Comparison of ENCODE assay signal across 17 mouse cellular contexts in genomic region chr1:73940491-73941204, GRCm38 (mm10).
DNase-seq lines count a peak whose midpoint lies in the region; ATAC-seq lines count a peak whose summit lies in the region.
"Had no signal": no experiment of that assay in that cellular context is flagged by ENCODE, and none has a peak within 500 bp of the region (broad histone marks: within the 10 kb centered on the region; RNA-seq: fewer than 3 reads in every experiment).

No protein-coding gene starts in this region.

- peaks cover 87% of the 10 kb centered on the region for H3K4me1 ChIP-seq in heart, embryonic 16.5 days (ENCODE audit: control insufficient read depth, insufficient read depth, low read length)
- H3K4me1 ChIP-seq in heart, embryonic 11.5 days (ENCODE audit: control insufficient read depth, insufficient read depth, low read length): peaks cover 62% of the 10 kb centered on the region
- H3K4me1 ChIP-seq in hindbrain, embryonic 16.5 days (ENCODE audit: control insufficient read depth, insufficient read depth, low read depth, low read length): no peaks in the 10 kb centered on the region; the same call in 1 of the 2 replicates

- H3K4me2 ChIP-seq in heart, embryonic 16.5 days (ENCODE audit: low read depth, low read length): no peak overlapping the region
- no peak overlapping the region for H3K4me2 ChIP-seq in heart, embryonic 11.5 days
- no peak overlapping the region for H3K4me2 ChIP-seq in hindbrain, embryonic 16.5 days (ENCODE audit: low read length)
- H3K4me2 ChIP-seq: hindbrain, embryonic 12.5 days; liver, embryonic 13.5 days; lung, embryonic 15.5 days; midbrain, embryonic 15.5 days had no signal

- peak overlapping the region; percentile 16; the same call in 1 of the 2 replicates for H3K27ac ChIP-seq in heart, embryonic 16.5 days (ENCODE audit: low read length)
- H3K27ac ChIP-seq in heart, embryonic 11.5 days (ENCODE audit: low read depth, low read length): no peak overlapping the region
- H3K27ac ChIP-seq in hindbrain, embryonic 16.5 days (ENCODE audit: low read depth, low read length): no peak overlapping the region
- H3K27ac ChIP-seq: forebrain, embryonic 10.5 days; hindbrain, embryonic 12.5 days; kidney, postnatal 0 days; liver, embryonic 13.5 days; lung, embryonic 15.5 days; midbrain, embryonic 15.5 days had no signal

- H3K9me3 ChIP-seq in heart, embryonic 16.5 days (replicated peaks; ENCODE audit: control insufficient read depth, low read length): no peaks in the 10 kb centered on the region
- no peaks in the 10 kb centered on the region for H3K9me3 ChIP-seq in heart, embryonic 11.5 days (replicated peaks; ENCODE audit: control insufficient read depth, low read length)
- no peaks in the 10 kb centered on the region for H3K9me3 ChIP-seq in hindbrain, embryonic 16.5 days (ENCODE audit: control insufficient read depth, low read length)
- H3K9me3 ChIP-seq: forebrain, embryonic 10.5 days; hindbrain, embryonic 12.5 days; liver, embryonic 13.5 days; lung, embryonic 15.5 days; midbrain, embryonic 15.5 days had no signal

- 80% methylated on average over 9 of the region's 9 CpGs for WGBS in heart, embryonic 16.5 days
- 75% methylated on average over 9 of the region's 9 CpGs for WGBS in heart, embryonic 11.5 days (ENCODE audit: insufficient replicate concordance)
- WGBS in hindbrain, embryonic 16.5 days: 65% methylated on average over 9 of the region's 9 CpGs

- peaks cover 47% of the 10 kb centered on the region for H3K36me3 ChIP-seq in heart, embryonic 16.5 days (ENCODE audit: control insufficient read depth, insufficient read depth)
- H3K36me3 ChIP-seq in heart, embryonic 11.5 days (ENCODE audit: control insufficient read depth, insufficient read depth, low read length): peaks cover 24% of the 10 kb centered on the region
- no peaks in the 10 kb centered on the region for H3K36me3 ChIP-seq in hindbrain, embryonic 16.5 days (ENCODE audit: control insufficient read depth, insufficient read depth, low read length)
- H3K36me3 ChIP-seq: forebrain, embryonic 10.5 days; hindbrain, embryonic 12.5 days; liver, embryonic 13.5 days; midbrain, embryonic 15.5 days had no signal

- ATAC-seq in heart, embryonic 16.5 days (replicated peaks; ENCODE audit: extremely low read depth, insufficient read depth, low FRiP score): no peak
- no peak for ATAC-seq in heart, embryonic 11.5 days (replicated peaks; ENCODE audit: insufficient number of reproducible peaks, low FRiP score, low TSS enrichment)
- no peak for ATAC-seq in hindbrain, embryonic 16.5 days
- ATAC-seq: intestine, postnatal 0 days; midbrain, embryonic 15.5 days had no signal

- no peak overlapping the region for H3K9ac ChIP-seq in heart, embryonic 16.5 days (ENCODE audit: low read length)
- H3K9ac ChIP-seq in heart, embryonic 11.5 days (ENCODE audit: low read depth, low read length): no peak overlapping the region
- H3K9ac ChIP-seq in hindbrain, embryonic 16.5 days (ENCODE audit: low read depth, low read length): no peak overlapping the region
- H3K9ac ChIP-seq: hindbrain, embryonic 12.5 days; liver, embryonic 13.5 days; lung, embryonic 15.5 days; midbrain, embryonic 15.5 days had no signal

- H3K4me3 ChIP-seq in heart, embryonic 16.5 days (ENCODE audit: low read length): no peak overlapping the region
- no peak overlapping the region for H3K4me3 ChIP-seq in heart, embryonic 11.5 days (ENCODE audit: low read depth, low read length)
- H3K4me3 ChIP-seq in hindbrain, embryonic 16.5 days (ENCODE audit: low read length): no peak overlapping the region
- H3K4me3 ChIP-seq: forebrain, embryonic 10.5 days; hindbrain, embryonic 12.5 days; liver, embryonic 13.5 days; lung, embryonic 15.5 days; midbrain, embryonic 15.5 days had no signal

- no peaks in the 10 kb centered on the region for H3K27me3 ChIP-seq in heart, embryonic 16.5 days (ENCODE audit: control insufficient read depth, insufficient read depth, low read length)
- H3K27me3 ChIP-seq in heart, embryonic 11.5 days (ENCODE audit: control insufficient read depth, insufficient read depth, low read length): no peaks in the 10 kb centered on the region; the same call in 1 of the 2 replicates
- H3K27me3 ChIP-seq in hindbrain, embryonic 16.5 days (replicated peaks; ENCODE audit: control insufficient read depth, insufficient read depth, low read length): no peaks in the 10 kb centered on the region
- H3K27me3 ChIP-seq: hindbrain, embryonic 12.5 days; liver, embryonic 13.5 days; lung, embryonic 15.5 days; midbrain, embryonic 15.5 days had no signal

- DNase-seq in CD4-positive, CD25-positive, alpha-beta regulatory T cell, adult 2 months (ENCODE audit: low read depth, low spot score): peak; percentile 77
- DNase-seq in naive thymus-derived CD4-positive, alpha-beta T cell, adult 2 months (ENCODE audit: low read depth): peak; percentile 47
- DNase-seq in thymus, postnatal 25 days: peak; percentile 65
- DNase-seq in adrenal gland, adult 2 months: no peak
- DNase-seq: cerebellum, adult 9-10 months; gastrocnemius, postnatal 36 days; liver, embryonic 13.5 days; right cerebral cortex, adult 18-20 months had no signal
